Mouse (Mus musculus): ENCODE measurements around the gene Pald1. TPM values are rescaled to one million over a fixed set of nuclear protein-coding genes. Genes with fewer than 3 reads are reported as not detected.

Pald1 gene
- polyA plus RNA-seq, 1 experiment from 2014 or later = 21.1 TPM

DNA sequence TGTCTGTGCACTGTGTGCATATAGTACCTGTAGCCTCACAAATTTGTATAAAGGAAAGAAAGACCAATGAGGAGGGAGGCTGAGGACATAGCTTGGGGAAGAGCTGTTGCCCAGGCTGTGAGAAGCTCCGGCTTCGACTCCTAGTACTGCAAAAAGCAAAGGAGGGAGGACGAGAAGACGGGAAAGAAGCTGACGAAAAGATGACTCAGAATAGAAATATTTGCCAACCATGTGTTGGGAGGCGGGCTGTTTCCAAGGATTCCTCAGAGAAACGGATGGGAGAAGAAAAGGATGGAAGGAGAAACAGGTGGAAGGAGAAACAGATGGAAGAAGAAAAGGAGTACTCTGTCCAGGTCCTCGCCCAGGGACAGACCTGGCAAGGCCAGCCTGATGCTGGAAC, 89.1 kb downstream of the Pald1 start:
- H3K4me2 ChIP-seq (ENCODE audit: low read depth, low read length) = no peak overlapping the region
- WGBS = 66% methylated on average over 8 of the region's 8 CpGs
- no peaks in the 10 kb centered on the region for H3K4me1 ChIP-seq (ENCODE audit: control insufficient read depth, insufficient read depth, low read length)
- no peak overlapping the region for H3K4me3 ChIP-seq (ENCODE audit: low read depth, low read length)
- no peak overlapping the region for H3K27ac ChIP-seq (replicated peaks; ENCODE audit: low read depth, low read length)
- DNase-seq (ENCODE audit: low spot score) = no peak
- no peaks in the 10 kb centered on the region for H3K36me3 ChIP-seq (ENCODE audit: control insufficient read depth, insufficient read depth, low read length)
- no peaks in the 10 kb centered on the region for H3K27me3 ChIP-seq (replicated peaks; ENCODE audit: control insufficient read depth, insufficient read depth, low read length)
- no peak for ATAC-seq (ENCODE audit: low read depth)
- no peak overlapping the region for H3K9ac ChIP-seq (ENCODE audit: low read depth, low read length)
- no peaks in the 10 kb centered on the region for H3K9me3 ChIP-seq (ENCODE audit: control insufficient read depth, low read length)

DNA sequence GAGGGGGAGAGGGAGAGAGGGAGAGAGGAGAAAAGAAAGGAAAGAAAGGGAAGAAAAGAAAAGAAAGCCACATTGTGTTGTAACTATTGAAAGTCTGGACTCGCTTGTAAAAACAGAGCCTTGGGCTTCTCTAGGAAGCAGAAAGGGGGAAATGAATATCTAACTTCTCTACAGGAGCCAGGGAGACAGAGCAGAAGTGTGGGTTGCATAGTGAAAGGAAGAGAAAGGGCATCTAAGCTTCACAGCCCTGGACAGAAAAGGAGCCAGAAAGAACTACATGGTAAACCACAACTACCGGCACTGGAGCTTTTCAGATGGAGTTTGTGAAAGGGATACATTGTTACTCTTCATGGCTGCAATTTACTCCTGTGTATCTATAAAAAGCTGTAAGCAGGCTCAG, 92.9 kb downstream of the Pald1 start:
- DNase-seq (ENCODE audit: low spot score) (no peak), ATAC-seq (ENCODE audit: low read depth) (no peak)
- no peaks in the 10 kb centered on the region for H3K27me3 ChIP-seq (replicated peaks; ENCODE audit: control insufficient read depth, insufficient read depth, low read length)
- no peak overlapping the region for H3K4me2 ChIP-seq (ENCODE audit: low read depth, low read length)
- 61% methylated on average over 2 of the region's 2 CpGs for WGBS
- H3K4me1 ChIP-seq (ENCODE audit: control insufficient read depth, insufficient read depth, low read length) = no peaks in the 10 kb centered on the region
- H3K36me3 ChIP-seq (ENCODE audit: control insufficient read depth, insufficient read depth, low read length) = no peaks in the 10 kb centered on the region
- H3K27ac ChIP-seq (replicated peaks; ENCODE audit: low read depth, low read length) = no peak overlapping the region; the same call in 1 of the 2 replicates
- H3K9ac ChIP-seq (ENCODE audit: low read depth, low read length) = no peak overlapping the region
- H3K9me3 ChIP-seq (ENCODE audit: control insufficient read depth, low read length) = no peaks in the 10 kb centered on the region
- H3K4me3 ChIP-seq (ENCODE audit: low read depth, low read length) = no peak overlapping the region

DNA sequence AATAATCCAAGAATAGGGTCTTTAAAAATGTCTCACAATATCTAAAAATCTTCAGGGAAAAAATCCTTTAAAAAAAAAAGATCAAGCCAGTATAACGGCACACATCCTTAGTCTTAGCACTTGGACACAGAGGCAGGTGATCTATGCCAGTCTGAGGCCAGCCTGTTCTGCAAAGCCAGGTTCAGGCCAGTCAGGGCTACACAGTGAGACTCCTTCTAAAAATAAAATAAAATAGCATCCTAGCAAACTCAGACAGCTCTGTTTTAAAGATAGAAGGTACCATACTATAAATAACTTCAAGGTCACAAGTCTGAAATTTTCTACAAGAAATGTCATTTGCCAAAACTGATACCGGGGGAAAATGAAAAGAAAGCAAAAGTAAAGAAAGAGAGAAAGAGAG, 93.3 kb downstream of the Pald1 start:
- no peak overlapping the region for H3K4me3 ChIP-seq (ENCODE audit: low read depth, low read length)
- no peaks in the 10 kb centered on the region for H3K27me3 ChIP-seq (replicated peaks; ENCODE audit: control insufficient read depth, insufficient read depth, low read length)
- WGBS = 79% methylated on average over 2 of the region's 2 CpGs
- no peaks in the 10 kb centered on the region for H3K36me3 ChIP-seq (ENCODE audit: control insufficient read depth, insufficient read depth, low read length)
- no peak for ATAC-seq (ENCODE audit: low read depth)
- no peak overlapping the region for H3K9ac ChIP-seq (ENCODE audit: low read depth, low read length)
- H3K27ac ChIP-seq (replicated peaks; ENCODE audit: low read depth, low read length) = no peak overlapping the region
- H3K9me3 ChIP-seq (ENCODE audit: control insufficient read depth, low read length) = no peaks in the 10 kb centered on the region
- no peak for DNase-seq (ENCODE audit: low spot score)
- no peak overlapping the region for H3K4me2 ChIP-seq (ENCODE audit: low read depth, low read length)
- H3K4me1 ChIP-seq (ENCODE audit: control insufficient read depth, insufficient read depth, low read length) = no peaks in the 10 kb centered on the region

DNA sequence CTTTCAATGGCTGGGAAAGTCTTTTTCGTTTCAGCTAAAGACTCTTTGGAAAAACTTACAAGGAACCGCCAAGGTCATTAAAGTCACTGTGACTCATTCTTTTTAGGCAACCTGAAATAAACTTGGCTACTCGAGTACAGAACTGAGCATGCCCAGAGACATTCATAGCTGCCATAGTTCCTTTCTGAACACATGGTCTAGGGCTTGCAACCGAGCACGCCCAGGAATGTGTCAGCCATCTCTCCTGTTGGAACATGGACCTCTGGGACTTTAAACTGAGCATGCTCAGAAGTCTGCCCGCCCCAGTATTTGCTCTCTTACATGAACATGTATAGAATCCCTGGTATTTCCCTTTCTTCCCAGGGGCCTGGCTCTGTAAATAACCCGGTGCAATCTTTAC, 97.1 kb downstream of the Pald1 start:
- Histone ChIP-seq H3K4me1 (ENCODE audit: control insufficient read depth, insufficient read depth, low read length) (no peaks in the 10 kb centered on the region), H3K4me2 (ENCODE audit: low read depth, low read length) (no peak overlapping the region), H3K27ac (replicated peaks; ENCODE audit: low read depth, low read length) (peak overlapping the region; percentile 44; the same call in 1 of the 2 replicates), H3K27me3 (replicated peaks; ENCODE audit: control insufficient read depth, insufficient read depth, low read length) (no peaks in the 10 kb centered on the region), H3K4me3 (ENCODE audit: low read depth, low read length) (no peak overlapping the region), H3K9me3 (ENCODE audit: control insufficient read depth, low read length) (no peaks in the 10 kb centered on the region), H3K9ac (ENCODE audit: low read depth, low read length) (no peak overlapping the region), H3K36me3 (ENCODE audit: control insufficient read depth, insufficient read depth, low read length) (no peaks in the 10 kb centered on the region)
- ATAC-seq (ENCODE audit: low read depth) (peak; percentile 22; the same call in 1 of the 2 replicates), DNase-seq (ENCODE audit: low spot score) (peak; percentile 72)
- 51% methylated on average over 7 of the region's 7 CpGs for WGBS

DNA sequence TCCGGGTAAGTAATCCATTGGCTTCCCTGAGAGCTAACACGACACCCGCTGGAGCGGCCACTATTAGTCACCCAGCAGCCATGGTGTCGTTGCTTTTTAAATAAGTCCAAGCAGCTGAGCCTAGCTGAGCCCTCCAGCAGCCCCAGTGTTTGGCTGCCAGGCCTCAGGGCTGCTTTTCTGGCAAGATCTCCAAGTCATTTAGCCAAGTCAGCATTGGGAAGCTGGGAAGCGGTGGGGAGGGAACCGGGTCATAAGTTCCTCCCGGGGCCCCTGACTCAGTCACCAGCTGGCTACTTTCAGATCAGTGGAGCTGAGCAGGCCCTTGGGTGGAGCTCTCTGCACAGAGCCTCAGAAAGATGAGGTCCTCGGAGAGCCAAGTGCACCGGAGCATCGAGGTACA, 98.1 kb downstream of the Pald1 start:
- DNase-seq (ENCODE audit: low spot score) = no peak

DNA sequence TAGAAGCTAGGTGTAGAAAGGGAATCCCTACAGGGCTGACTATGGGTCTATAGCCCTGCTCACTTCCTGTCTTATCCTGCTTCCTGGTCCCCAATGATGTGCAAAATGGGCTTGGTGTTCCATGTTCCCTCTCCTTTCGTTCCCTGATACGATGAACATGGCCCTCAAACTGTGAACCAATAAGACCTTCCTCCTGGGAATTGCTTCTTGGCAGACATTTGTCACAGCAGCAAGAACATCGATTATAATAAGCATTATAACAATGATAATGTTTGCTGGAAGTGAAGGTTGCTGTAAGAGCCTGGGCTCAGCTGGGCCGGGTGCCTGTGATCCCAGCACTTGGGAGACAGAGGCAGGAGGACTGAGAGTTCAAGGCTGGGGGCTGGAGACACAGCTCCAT, 99.0 kb downstream of the Pald1 start:
- Histone ChIP-seq H3K36me3 (ENCODE audit: control insufficient read depth, insufficient read depth, low read length) (no peaks in the 10 kb centered on the region), H3K27ac (replicated peaks; ENCODE audit: low read depth, low read length) (no peak overlapping the region), H3K27me3 (replicated peaks; ENCODE audit: control insufficient read depth, insufficient read depth, low read length) (no peaks in the 10 kb centered on the region), H3K9me3 (ENCODE audit: control insufficient read depth, low read length) (no peaks in the 10 kb centered on the region), H3K9ac (ENCODE audit: low read depth, low read length) (no peak overlapping the region), H3K4me3 (ENCODE audit: low read depth, low read length) (no peak overlapping the region), H3K4me1 (ENCODE audit: control insufficient read depth, insufficient read depth, low read length) (no peaks in the 10 kb centered on the region), H3K4me2 (ENCODE audit: low read depth, low read length) (no peak overlapping the region)
- 85% methylated on average over 4 of the region's 4 CpGs for WGBS
- ATAC-seq (ENCODE audit: low read depth) (no peak), DNase-seq (ENCODE audit: low spot score) (no peak)

More for the DNA sequence above, 98.1 kb downstream of the Pald1 start:
- no peak for ATAC-seq (ENCODE audit: low read depth)
- Histone ChIP-seq H3K4me1 (ENCODE audit: control insufficient read depth, insufficient read depth, low read length) (no peaks in the 10 kb centered on the region), H3K27ac (replicated peaks; ENCODE audit: low read depth, low read length) (no peak overlapping the region), H3K4me3 (ENCODE audit: low read depth, low read length) (no peak overlapping the region), H3K9ac (ENCODE audit: low read depth, low read length) (no peak overlapping the region), H3K9me3 (ENCODE audit: control insufficient read depth, low read length) (no peaks in the 10 kb centered on the region), H3K36me3 (ENCODE audit: control insufficient read depth, insufficient read depth, low read length) (no peaks in the 10 kb centered on the region), H3K27me3 (replicated peaks; ENCODE audit: control insufficient read depth, insufficient read depth, low read length) (no peaks in the 10 kb centered on the region), H3K4me2 (ENCODE audit: low read depth, low read length) (no peak overlapping the region)
- 76% methylated on average over 11 of the region's 11 CpGs for WGBS

- whole genome bisulfite sequencing = 70% methylated on average over 5 of the region's 5 CpGs
- Histone ChIP-seq H3K4me3 (ENCODE audit: low read depth, low read length) (no peak overlapping the region), H3K9me3 (ENCODE audit: control insufficient read depth, low read length) (no peaks in the 10 kb centered on the region)
Measured at GRCm38 (mm10) chr10:61281115-61281514, 102.2 kb downstream of the Pald1 start.

GRCm38 (mm10) chr10:61277918-61278674, 105.2 kb downstream of the Pald1 start:
- no peak for ATAC-seq (ENCODE audit: low read depth)
- H3K27ac ChIP-seq (replicated peaks; ENCODE audit: low read depth, low read length) = no peak overlapping the region
- H3K36me3 ChIP-seq (ENCODE audit: control insufficient read depth, insufficient read depth, low read length) = no peaks in the 10 kb centered on the region
- no peaks in the 10 kb centered on the region for H3K9me3 ChIP-seq (ENCODE audit: control insufficient read depth, low read length)
- H3K4me3 ChIP-seq (ENCODE audit: low read depth, low read length) = no peak overlapping the region
- no peak overlapping the region for H3K9ac ChIP-seq (ENCODE audit: low read depth, low read length)
- H3K27me3 ChIP-seq (replicated peaks; ENCODE audit: control insufficient read depth, insufficient read depth, low read length) = no peaks in the 10 kb centered on the region
- H3K4me2 ChIP-seq (ENCODE audit: low read depth, low read length) = no peak overlapping the region
- DNase-seq (ENCODE audit: low spot score) = peak; percentile 60
- H3K4me1 ChIP-seq (ENCODE audit: control insufficient read depth, insufficient read depth, low read length) = peaks cover 4% of the 10 kb centered on the region; the same call in 1 of the 2 replicates
- 45% methylated on average over 14 of the region's 14 CpGs for WGBS

More at GRCm38 (mm10) chr10:61281115-61281514, 102.2 kb downstream of the Pald1 start:
- no peak overlapping the region for H3K27ac ChIP-seq (replicated peaks; ENCODE audit: low read depth, low read length)
- H3K4me2 ChIP-seq (ENCODE audit: low read depth, low read length) = no peak overlapping the region
- ATAC-seq (ENCODE audit: low read depth) (no peak), DNase-seq (ENCODE audit: low spot score) (no peak)
- no peak overlapping the region for H3K9ac ChIP-seq (ENCODE audit: low read depth, low read length)
- H3K36me3 ChIP-seq (ENCODE audit: control insufficient read depth, insufficient read depth, low read length) = no peaks in the 10 kb centered on the region
- no peaks in the 10 kb centered on the region for H3K4me1 ChIP-seq (ENCODE audit: control insufficient read depth, insufficient read depth, low read length)
- no peaks in the 10 kb centered on the region for H3K27me3 ChIP-seq (replicated peaks; ENCODE audit: control insufficient read depth, insufficient read depth, low read length)

GRCm38 (mm10) chr10:61277051-61277450, 106.3 kb downstream of the Pald1 start:
- 95% methylated on average over 6 of the region's 6 CpGs for WGBS
- Histone ChIP-seq H3K9me3 (ENCODE audit: control insufficient read depth, low read length) (no peaks in the 10 kb centered on the region), H3K27me3 (replicated peaks; ENCODE audit: control insufficient read depth, insufficient read depth, low read length) (no peaks in the 10 kb centered on the region), H3K9ac (ENCODE audit: low read depth, low read length) (no peak overlapping the region), H3K4me2 (ENCODE audit: low read depth, low read length) (no peak overlapping the region), H3K27ac (replicated peaks; ENCODE audit: low read depth, low read length) (no peak overlapping the region), H3K4me1 (ENCODE audit: control insufficient read depth, insufficient read depth, low read length) (peaks cover 12% of the 10 kb centered on the region; the same call in 1 of the 2 replicates), H3K4me3 (ENCODE audit: low read depth, low read length) (no peak overlapping the region), H3K36me3 (ENCODE audit: control insufficient read depth, insufficient read depth, low read length) (no peaks in the 10 kb centered on the region)
- ATAC-seq (ENCODE audit: low read depth) (no peak), DNase-seq (ENCODE audit: low spot score) (no peak)

Data from embryonic facial prominence, embryonic 14.5 days (tissue).